Mouse (Mus musculus) lung, postnatal 4 days (tissue): ENCODE data around the gene Gm21976.

Experiments
- DNase-seq, 2 experiments: peaks; one replicate each; pipeline ENCODE4 v3.0.0; 2021

Gm21976 gene

GRCm38 (mm10) chr13:98354871-98355558 is 75.3 kb downstream of the Gm21976 start:
- DNase-seq: peak; percentile 19 to 34

DNA sequence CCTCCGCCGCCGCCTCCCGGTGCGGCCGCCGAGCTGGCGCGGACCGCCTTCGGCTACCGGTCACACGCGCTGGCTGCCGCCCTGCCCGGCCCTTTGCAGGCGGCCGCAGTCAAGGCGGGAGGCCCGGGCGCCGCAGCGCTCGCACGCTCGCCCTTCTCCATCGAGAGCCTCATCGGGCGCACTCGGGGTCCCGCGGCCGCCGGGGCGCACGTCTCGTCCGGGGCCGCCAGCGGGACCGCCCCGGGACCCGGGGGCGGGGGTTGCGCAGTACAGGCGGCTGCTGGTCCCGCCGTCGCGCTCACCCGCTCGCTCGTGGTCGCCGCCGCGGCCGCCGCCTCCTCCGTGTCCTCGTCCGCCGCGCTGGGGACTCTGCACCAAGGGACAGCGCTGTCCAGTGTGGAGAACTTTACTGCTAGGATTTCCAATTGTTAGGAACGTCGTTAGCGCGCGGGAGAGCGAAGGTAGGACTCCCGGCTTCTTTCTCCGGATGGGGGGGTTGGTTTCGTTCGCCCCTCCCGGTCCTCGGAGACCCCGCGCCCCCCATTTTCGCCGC is 75.9 kb downstream of the Gm21976 start:
- DNase-seq: peak; percentile 28 to 36

DNA sequence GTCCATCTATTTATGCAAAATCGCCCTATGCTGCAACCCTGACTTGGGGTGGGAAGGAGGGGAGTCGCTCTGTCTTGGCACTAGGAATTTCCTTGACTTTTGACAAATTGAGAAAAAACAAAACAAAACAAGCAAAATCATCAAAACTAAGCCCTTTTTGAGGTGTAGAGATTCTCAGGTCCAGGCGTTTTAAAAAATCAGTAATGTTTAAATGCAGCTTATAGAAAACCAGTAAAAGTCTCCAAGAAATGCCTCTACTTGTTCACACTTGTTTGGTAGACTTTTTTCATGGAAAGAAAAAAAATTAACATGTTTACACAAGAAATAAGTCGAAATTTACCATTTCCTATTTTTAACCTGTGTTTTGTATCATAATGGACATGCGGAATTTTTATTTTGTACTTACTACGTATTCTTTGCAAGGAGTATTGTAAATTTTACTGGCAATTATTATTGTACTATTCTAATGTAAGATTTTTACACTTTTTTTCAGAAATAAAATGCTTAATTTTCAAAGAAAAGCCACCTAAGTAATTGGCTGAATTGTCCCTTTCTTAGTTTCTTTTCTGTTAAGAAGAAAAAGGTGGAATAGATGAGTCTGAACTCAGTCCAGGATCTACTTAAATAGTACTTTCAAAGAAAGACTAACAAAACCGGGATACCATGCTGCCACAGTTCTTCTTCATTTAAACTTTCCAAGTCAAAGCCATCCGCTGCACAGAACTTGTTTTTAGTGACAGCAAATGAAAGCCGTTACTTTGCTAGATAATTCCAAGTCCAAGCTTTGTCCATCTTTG is 76.7 kb downstream of the Gm21976 start:
- no peak for DNase-seq
